Mouse (Mus musculus) midbrain, embryonic 15.5 days (tissue): Measurements from ENCODE around the gene Wfdc10. TPM values are rescaled to one million over a fixed set of nuclear protein-coding genes. Genes with fewer than 3 reads are reported as not detected.

ENCODE experiments used
- ATAC-seq: fragments of 200-750 bp; cut with Nextera tagmentation; replicated peaks from 2 replicates; pipeline ENCODE4 v1.8.0; 2017; ENCODE audit warnings: moderate TSS enrichment
- H3K27ac ChIP-seq: fragments of 300-500 bp; sonication (generic); 2 replicates; pipeline ENCODE4 v1.5.1; 2015; ENCODE audit warnings: mild to moderate bottlenecking, inconsistent platforms
- H3K27me3 ChIP-seq: fragments of 300-500 bp; sonication (generic); replicated peaks from 2 replicates; pipeline ENCODE4 v1.6.1; 2015; ENCODE audit warnings: inconsistent platforms
- H3K36me3 ChIP-seq: fragments of 300-500 bp; sonication (generic); replicated peaks from 2 replicates; pipeline ENCODE4 v1.6.1; 2015; ENCODE audit warnings: inconsistent platforms
- H3K4me1 ChIP-seq: fragments of 300-500 bp; sonication (generic); 2 replicates; pipeline ENCODE4 v1.6.1; 2015; ENCODE audit warnings: inconsistent platforms
- H3K4me2 ChIP-seq: fragments of 300-500 bp; sonication (generic); 2 replicates; pipeline ENCODE4 v1.6.1; 2015; ENCODE audit warnings: inconsistent platforms, mild to moderate bottlenecking, moderate library complexity
- H3K4me3 ChIP-seq: fragments of 300-500 bp; sonication (generic); 2 replicates; pipeline ENCODE4 v1.5.1; 2015; ENCODE audit warnings: mild to moderate bottlenecking, inconsistent platforms
- H3K9ac ChIP-seq: fragments of 300-500 bp; sonication (generic); 2 replicates; pipeline ENCODE4 v1.6.1; 2015; ENCODE audit warnings: mild to moderate bottlenecking, inconsistent platforms
- H3K9me3 ChIP-seq: fragments of 300-500 bp; sonication (generic); 2 replicates; pipeline ENCODE4 v1.6.1; 2016; ENCODE audit warnings: inconsistent platforms
- WGBS: fragments of 180-500 bp; shearing (Covaris S2); methylation state at CpG from one replicate; pipeline ENCODE4 v1.1.7; 2015; ENCODE audit warnings: mixed read lengths; 5-methylcytosine and 5-hydroxymethylcytosine counted together
- polyA plus RNA-seq: library from polyadenylated mRNA; unstranded; fragments of >200 nt; fragmentation: Nextera tagmentation; extraction: Ambion mirVana; gene quantifications from 2 replicates; pipeline ENCODE4 v1.2.1, GENCODE M21; 2015

The Wfdc10 gene
- polyA plus RNA-seq, 1 experiment from 2014 or later, result not detected

- H3K36me3 ChIP-seq, result no peaks in the 10 kb centered on the region
- H3K4me3 ChIP-seq, result no peak overlapping the region
- no peak overlapping the region for H3K27ac ChIP-seq
- no peaks in the 10 kb centered on the region for H3K4me1 ChIP-seq
- no peak overlapping the region for H3K9ac ChIP-seq
- 90% methylated on average over 14 of the region's 14 CpGs for WGBS
- no peaks in the 10 kb centered on the region for H3K27me3 ChIP-seq
- no peak for ATAC-seq
- H3K9me3 ChIP-seq, result no peaks in the 10 kb centered on the region
- H3K4me2 ChIP-seq, result no peak overlapping the region
Measured at GRCm38 (mm10) chr2:164705991-164706390, 50.1 kb downstream of the Wfdc10 start.

Other genes starting within 250 kb of the Wfdc10 start
- 6.7 and 7.1 TPM in 2 replicates for gene Sdc4, start 212.2 kb upstream of the Wfdc10 start, polyA plus RNA-seq
- gene Sys1, start 199.1 kb upstream of the Wfdc10 start, polyA plus RNA-seq, result 87.9 and 90.5 TPM in 2 replicates
- gene Gm20458, start 195.1 kb upstream of the Wfdc10 start, polyA plus RNA-seq, result 2.4 and 3.5 TPM in 2 replicates
- gene Trp53tg5, start 182.3 kb upstream of the Wfdc10 start, polyA plus RNA-seq, result not detected in 2 replicates
- gene Dbndd2, start 169.9 kb upstream of the Wfdc10 start, polyA plus RNA-seq, result 19.2 and 19.5 TPM in 2 replicates
- gene Pigt, start 158.5 kb upstream of the Wfdc10 start, polyA plus RNA-seq, result 97.7 and 101 TPM in 2 replicates
- gene Wfdc2, start 93.6 kb upstream of the Wfdc10 start, polyA plus RNA-seq, result 2.6 and 3.2 TPM in 2 replicates
- not detected in 2 replicates for gene Spint3, start 82.6 kb upstream of the Wfdc10 start, polyA plus RNA-seq
- gene Wfdc6a, start 70.6 kb upstream of the Wfdc10 start, polyA plus RNA-seq, result not detected in 2 replicates
- not detected in 2 replicates for gene Eppin, start 62.5 kb upstream of the Wfdc10 start, polyA plus RNA-seq
- gene Wfdc6b, start 42.5 kb upstream of the Wfdc10 start, polyA plus RNA-seq, result not detected in 2 replicates
- gene Wfdc8, start 42.4 kb upstream of the Wfdc10 start, polyA plus RNA-seq, result not detected in 2 replicates
- not detected in 2 replicates for gene Wfdc16, start 17.2 kb upstream of the Wfdc10 start, polyA plus RNA-seq
- gene Wfdc9, start 537 bp downstream of the Wfdc10 start, polyA plus RNA-seq, result 0.34 TPM in 1 of 2 replicates, not detected in the other
- not detected in 2 replicates for gene Wfdc11, start 18.0 kb downstream of the Wfdc10 start, polyA plus RNA-seq
- gene Wfdc13, start 29.1 kb downstream of the Wfdc10 start, polyA plus RNA-seq, result not detected in 2 replicates
- not detected in 2 replicates for gene Spint4, start 42.5 kb downstream of the Wfdc10 start, polyA plus RNA-seq
- gene Spint5, start 59.3 kb downstream of the Wfdc10 start, polyA plus RNA-seq, result not detected in 2 replicates
- gene Wfdc3, start 89.9 kb downstream of the Wfdc10 start, polyA plus RNA-seq, result 1.3 and 1.9 TPM in 2 replicates
- 52.7 and 55.4 TPM in 2 replicates for gene Dnttip1, start 89.9 kb downstream of the Wfdc10 start, polyA plus RNA-seq
- gene Ube2c, start 113.9 kb downstream of the Wfdc10 start, polyA plus RNA-seq, result 56.6 and 64.4 TPM in 2 replicates
- gene Tnnc2, start 123.9 kb downstream of the Wfdc10 start, polyA plus RNA-seq, result not detected in 2 replicates
- gene Snx21, start 129.8 kb downstream of the Wfdc10 start, polyA plus RNA-seq, result 34.8 and 40.6 TPM in 2 replicates
- 20.0 and 20.2 TPM in 2 replicates for gene Acot8, start 148.8 kb downstream of the Wfdc10 start, polyA plus RNA-seq
- gene Zswim3, start 149.1 kb downstream of the Wfdc10 start, polyA plus RNA-seq, result 17.8 and 18.4 TPM in 2 replicates
- gene Zswim1, start 166.6 kb downstream of the Wfdc10 start, polyA plus RNA-seq, result 28.3 and 31.3 TPM in 2 replicates
- not detected in 2 replicates for gene Spata25, start 172.5 kb downstream of the Wfdc10 start, polyA plus RNA-seq
- 101 and 109 TPM in 2 replicates for gene Ctsa, start 176.8 kb downstream of the Wfdc10 start, polyA plus RNA-seq
- gene Neurl2, start 177.4 kb downstream of the Wfdc10 start, polyA plus RNA-seq, result 6.4 and 6.6 TPM in 2 replicates
- gene Pltp, start 201.7 kb downstream of the Wfdc10 start, polyA plus RNA-seq, result 105 and 121 TPM in 2 replicates
- 85.3 and 93.1 TPM in 2 replicates for gene Pcif1, start 223.3 kb downstream of the Wfdc10 start, polyA plus RNA-seq